Mouse (Mus musculus) heart, adult 2 months (tissue): ENCODE results near the gene Hist3h2ba. TPM values are rescaled to one million over a fixed set of nuclear protein-coding genes. Genes with fewer than 3 reads are reported as not detected.
A peak's percentile ranks its signal among the peaks of the same experiment; 100 is the strongest.

ENCODE experiments used
- DNase-seq, 2 experiments: peaks; one replicate each; pipeline ENCODE4 v3.0.0; 2021
- H3K27ac ChIP-seq: fragments of 200-600 bp; 2 replicates; pipeline ENCODE4 v1.8.1; 2022
- H3K27me3 ChIP-seq: fragments of 200-500 bp; 2 replicates; pipeline ENCODE4 v1.6.1; 2012; ENCODE audit warnings: mild to moderate bottlenecking, low read length, inconsistent platforms, mixed read lengths; ENCODE audit not compliant: control insufficient read depth, insufficient read depth
- H3K36me3 ChIP-seq: fragments of 200-500 bp; 2 replicates; pipeline ENCODE4 v1.6.1; 2012; ENCODE audit warnings: low read length, inconsistent platforms; ENCODE audit not compliant: control insufficient read depth, insufficient read depth
- H3K4me1 ChIP-seq: fragments of 200-500 bp; 2 replicates; pipeline ENCODE4 v1.6.1; 2011; ENCODE audit warnings: low read length; ENCODE audit not compliant: control insufficient read depth, insufficient read depth
- H3K4me3 ChIP-seq: fragments of 200-600 bp; 2 replicates; pipeline ENCODE4 v1.8.1; 2022
- H3K79me2 ChIP-seq: fragments of 200-500 bp; replicated peaks from 2 replicates; pipeline ENCODE4 v1.6.1; 2012; ENCODE audit warnings: mild to moderate bottlenecking, inconsistent platforms, low read length, moderate library complexity, mixed read lengths; ENCODE audit not compliant: control insufficient read depth, insufficient read depth
- H3K9ac ChIP-seq: fragments of 200-500 bp; 2 replicates; pipeline ENCODE4 v1.6.1; 2012; ENCODE audit warnings: low read depth, mild to moderate bottlenecking, control low read depth, inconsistent platforms, low read length, mixed read lengths
- CTCF ChIP-seq: fragments of 200-600 bp; IDR thresholded peaks from 2 replicates; pipeline ENCODE4 v1.8.1; 2022; ENCODE audit warnings: antibody characterized with exemption, mild to moderate bottlenecking, moderate library complexity
- EP300 ChIP-seq: fragments of 200-500 bp; IDR thresholded peaks from 2 replicates; pipeline ENCODE4 v1.6.1; 2011; ENCODE audit warnings: low read depth, low read length, control low read depth; ENCODE audit not compliant: insufficient read depth
- POLR2A ChIP-seq: fragments of 200-500 bp; IDR thresholded peaks from 2 replicates; pipeline ENCODE4 v1.6.1; 2011; ENCODE audit warnings: mild to moderate bottlenecking, low read depth, low read length, control low read depth; ENCODE audit not compliant: insufficient read depth
- WGBS: fragments of 180-500 bp; shearing (Covaris S2); methylation state at CpG from one replicate; pipeline ENCODE4 v1.1.7; 2018; 5-methylcytosine and 5-hydroxymethylcytosine counted together
- intact Hi-C: fragments of 180-260 bp; cut with DNase I; formaldehyde crosslinking; loops from one replicate; pipeline ENCODE4 v1.15.1; 2025
- polyA plus RNA-seq: library from polyadenylated mRNA; depleted of rRNA; stranded (reverse); fragments of >200 nt; gene quantifications from 2 replicates; pipeline ENCODE4 v1.2.3, GENCODE M21; 2012
- total RNA-seq, 2 experiments: library from RNA; stranded (reverse); gene quantifications; 2 replicates each; pipeline ENCODE4 v1.2.3; 2021

The Hist3h2ba gene
- total and polyA plus RNA-seq, 3 experiments: 0.81 to 1.5 (median 1.1) TPM

DNA sequence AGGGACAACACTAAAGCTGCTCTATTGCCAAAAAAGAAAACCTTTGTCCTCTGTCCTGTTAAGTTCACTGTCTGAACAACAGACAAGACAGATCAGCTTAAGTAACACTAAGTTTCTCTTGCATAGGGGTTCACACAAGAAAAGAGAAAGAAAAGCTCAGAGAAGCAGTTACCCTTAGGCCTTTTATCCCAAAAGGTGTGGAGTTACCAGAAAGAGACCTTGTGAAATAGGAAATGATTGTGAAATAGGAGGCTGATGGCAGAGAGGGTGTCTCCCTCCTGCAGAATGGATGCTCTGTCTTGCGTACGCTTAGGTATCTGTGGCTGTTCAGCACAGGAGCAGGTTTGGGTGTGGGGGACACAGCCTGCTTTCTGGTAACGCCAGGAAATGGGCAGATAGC, 30.5 kb downstream of the Hist3h2ba start:
- no peak for TF ChIP-seq EP300
- TF ChIP-seq POLR2A: no peak
- no peak for TF ChIP-seq CTCF
- H3K27ac ChIP-seq: peak overlapping the region; percentile 92
- peaks cover 6% of the 10 kb centered on the region for H3K36me3 ChIP-seq
- H3K4me3 ChIP-seq: peak overlapping the region; percentile 95
- peaks cover 23% of the 10 kb centered on the region for H3K4me1 ChIP-seq
- H3K79me2 ChIP-seq: peaks cover 7% of the 10 kb centered on the region
- 34% methylated on average over 3 of the region's 3 CpGs for WGBS
- H3K27me3 ChIP-seq: no peaks in the 10 kb centered on the region
- H3K9ac ChIP-seq: peak overlapping the region; percentile 31
- intact Hi-C loops: loop anchor here (2.0 to 10.0 kb wide), 2 partner anchors 18 to 226 kb away; partner anchors contain the start of genes 2310033P09Rik and Mrpl55
- DNase-seq: no peak

DNA sequence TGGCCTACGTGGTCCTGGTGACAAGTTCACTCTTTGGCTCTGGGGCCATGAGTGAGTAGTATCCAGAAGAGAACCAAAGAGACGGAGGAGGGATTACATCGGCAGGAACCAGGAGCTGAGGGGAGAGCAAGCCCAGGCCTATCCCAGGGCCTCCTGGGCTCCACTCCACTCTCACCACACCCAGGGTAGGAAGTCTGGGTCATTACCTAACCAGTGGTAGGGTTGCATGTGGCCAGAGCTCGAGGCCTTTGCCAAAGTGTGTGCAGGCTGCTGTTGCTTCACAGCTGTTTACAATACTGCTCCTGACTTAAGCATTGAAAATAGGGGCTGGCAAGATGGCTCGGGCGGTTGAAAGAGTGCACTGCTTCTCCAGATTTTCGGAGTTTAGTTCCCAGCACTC, 30.9 kb downstream of the Hist3h2ba start:
- peaks cover 6% of the 10 kb centered on the region for H3K36me3 ChIP-seq
- peak overlapping the region; percentile 31 for H3K9ac ChIP-seq
- intact Hi-C loops: loop anchor here (2.0 to 10.0 kb wide), 2 partner anchors 17 to 225 kb away; partner anchors contain the start of genes 2310033P09Rik and Mrpl55
- peak overlapping the region; percentile 92 for H3K27ac ChIP-seq
- H3K27me3 ChIP-seq: no peaks in the 10 kb centered on the region
- TF ChIP-seq EP300 (no peak), POLR2A (0 out of 2 replicates have a peak, but pooled peaks have one; percentile 16), CTCF (no peak)
- peaks cover 23% of the 10 kb centered on the region for H3K4me1 ChIP-seq
- peaks cover 7% of the 10 kb centered on the region for H3K79me2 ChIP-seq
- WGBS: 33% methylated on average over 7 of the region's 7 CpGs
- peak in 1 of 2 experiments; percentile 57 for DNase-seq
- peak overlapping the region; percentile 95 for H3K4me3 ChIP-seq

DNA sequence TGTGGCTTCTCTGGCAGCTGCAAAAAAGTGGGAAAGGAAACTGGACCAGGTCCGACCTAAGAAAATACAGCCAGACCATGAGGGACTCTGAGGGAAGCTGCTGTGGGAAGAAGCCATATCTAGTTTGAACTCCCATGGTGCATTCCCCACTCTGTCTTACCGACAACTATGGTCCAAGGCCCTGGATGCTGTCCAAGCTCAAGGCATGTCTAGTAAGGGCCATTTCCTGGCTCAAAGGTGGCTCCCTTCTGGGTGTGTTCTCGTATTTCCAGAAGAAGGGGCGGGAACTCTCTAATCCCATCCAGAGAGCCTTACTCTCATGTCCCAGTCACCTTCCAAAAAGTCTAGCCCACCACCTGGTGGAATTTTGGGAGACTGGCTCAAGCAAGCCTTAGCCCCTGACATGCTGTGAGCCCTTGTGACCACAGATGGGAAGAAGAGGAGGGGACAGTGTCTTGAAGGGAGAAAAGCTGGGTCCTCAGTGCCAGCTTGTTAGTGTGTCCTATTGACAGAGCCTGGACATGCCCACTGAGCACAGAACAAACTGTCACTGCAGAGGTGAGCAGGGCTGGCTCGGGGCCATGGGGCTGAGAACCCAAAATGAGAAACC, 31.8 kb downstream of the Hist3h2ba start:
- H3K27me3 ChIP-seq: no peaks in the 10 kb centered on the region
- no peak overlapping the region; the same call in 1 of the 2 replicates for H3K27ac ChIP-seq
- H3K4me1 ChIP-seq: peaks cover 26% of the 10 kb centered on the region
- peaks cover 7% of the 10 kb centered on the region for H3K79me2 ChIP-seq
- no peak overlapping the region for H3K9ac ChIP-seq
- DNase-seq: peak in 1 of 2 experiments; percentile 4
- H3K4me3 ChIP-seq: no peak overlapping the region
- intact Hi-C loops: no loop called here
- 27% methylated on average over 5 of the region's 5 CpGs for WGBS
- TF ChIP-seq POLR2A: no peak
- TF ChIP-seq CTCF: no peak
- H3K36me3 ChIP-seq: peaks cover 6% of the 10 kb centered on the region

DNA sequence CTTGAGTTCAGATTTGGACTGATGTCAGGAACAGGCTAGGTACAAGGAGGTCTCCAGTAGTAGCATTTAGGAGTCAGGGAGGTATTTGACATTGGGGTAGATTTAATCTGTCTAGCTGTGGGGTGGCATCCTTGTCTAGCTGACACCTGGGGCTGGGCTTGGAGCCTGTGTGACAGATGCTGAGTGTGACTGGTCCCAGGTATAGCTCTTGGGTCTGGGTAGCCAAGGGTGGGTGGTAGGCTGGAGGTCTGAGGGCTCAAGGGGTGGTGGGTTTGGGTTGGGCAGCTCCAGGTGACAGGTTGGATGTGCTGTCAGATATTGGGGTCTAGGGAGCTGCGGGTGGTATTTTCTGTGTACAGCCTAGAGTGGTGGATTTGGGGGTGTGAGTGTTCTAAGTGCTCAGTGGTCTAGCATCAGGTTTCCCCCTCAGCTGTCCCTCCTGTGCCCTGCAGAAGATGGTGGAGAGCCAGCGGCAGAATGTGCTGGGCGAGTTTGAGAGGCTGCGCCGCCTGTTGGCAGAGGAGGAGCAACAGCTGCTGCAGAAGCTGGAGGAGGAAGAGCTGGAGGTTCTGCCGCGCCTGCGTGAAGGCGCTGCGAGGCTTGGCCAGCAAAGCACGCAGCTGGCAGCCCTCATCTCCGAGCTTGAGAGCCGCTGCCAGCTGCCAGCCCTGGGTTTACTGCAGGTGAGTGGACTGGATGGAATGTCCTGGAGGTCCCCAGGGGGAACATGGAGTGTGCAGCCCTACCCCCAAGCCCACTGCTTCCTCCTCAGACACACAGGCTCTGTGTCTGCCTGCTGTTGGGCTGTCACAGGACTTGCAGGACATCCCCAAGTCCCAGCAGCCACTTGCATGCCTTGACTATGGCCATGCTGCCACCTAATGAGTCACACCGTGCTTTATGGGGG, 33.1 kb downstream of the Hist3h2ba start:
- H3K4me3 ChIP-seq: no peak overlapping the region
- peak; percentile 75 to 86 for DNase-seq
- H3K27ac ChIP-seq: peak overlapping the region; percentile 26

DNA sequence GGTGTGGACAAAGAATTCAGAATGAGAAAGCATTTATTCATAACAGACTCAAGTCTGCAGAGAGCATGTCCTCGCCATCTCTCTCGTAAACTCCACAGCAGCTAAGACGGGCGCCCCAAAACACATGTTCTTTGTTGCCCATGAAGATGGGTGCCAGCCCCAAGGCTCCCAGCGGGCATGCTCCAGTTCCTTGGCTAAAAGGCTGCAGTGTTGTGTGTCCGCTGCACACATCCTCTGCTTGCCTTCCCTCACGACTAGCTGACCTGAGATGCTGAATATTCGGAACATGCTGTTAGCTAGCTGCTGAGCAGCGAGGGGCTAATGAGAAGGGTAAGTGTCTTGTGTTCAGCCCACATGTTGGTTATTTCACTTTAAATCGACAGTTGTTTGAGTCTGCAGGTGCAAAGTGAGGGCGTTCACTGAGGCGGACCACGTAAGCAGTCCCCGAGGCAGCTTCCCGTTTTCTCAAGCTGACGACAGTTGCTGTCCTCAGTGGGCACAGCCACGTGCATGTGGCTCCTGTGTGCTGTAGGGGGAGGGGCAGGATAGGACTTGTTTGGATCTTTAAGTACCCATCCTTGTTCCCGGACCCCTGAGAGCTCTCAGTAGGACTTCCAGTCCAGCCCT, 33.9 kb downstream of the Hist3h2ba start:
- intact Hi-C loops: no loop called here
- Histone ChIP-seq H3K36me3 (peaks cover 8% of the 10 kb centered on the region), H3K79me2 (peaks cover 3% of the 10 kb centered on the region), H3K27me3 (no peaks in the 10 kb centered on the region), H3K27ac (peak overlapping the region; percentile 26), H3K9ac (no peak overlapping the region), H3K4me3 (no peak overlapping the region), H3K4me1 (peaks cover 32% of the 10 kb centered on the region)
- DNase-seq: no peak
- 79% methylated on average over 18 of the region's 18 CpGs for WGBS
- no peak for TF ChIP-seq EP300
- TF ChIP-seq CTCF: no peak

More for the DNA sequence above, 33.1 kb downstream of the Hist3h2ba start:
- H3K4me1 ChIP-seq: peaks cover 32% of the 10 kb centered on the region
- no peaks in the 10 kb centered on the region for H3K27me3 ChIP-seq
- no peak overlapping the region for H3K9ac ChIP-seq
- WGBS: 34% methylated on average over 14 of the region's 14 CpGs
- peak; percentile 76 for TF ChIP-seq CTCF
- peak; percentile 45; the same call in 1 of the 2 replicates for TF ChIP-seq EP300
- TF ChIP-seq POLR2A: 0 out of 2 replicates have a peak, but pooled peaks have one; percentile 15
- H3K36me3 ChIP-seq: peaks cover 8% of the 10 kb centered on the region
- intact Hi-C loops: no loop called here
- H3K79me2 ChIP-seq: peaks cover 7% of the 10 kb centered on the region
